Comparison of ENCODE assay signal across 9 mouse cellular contexts in genomic region chr3:88010634-88011265, GRCm38 (mm10). TPM values are rescaled to one million over a fixed set of nuclear protein-coding genes. Genes with fewer than 3 reads are reported as not detected.
DNase-seq lines count a peak whose midpoint lies in the region; ATAC-seq and TF ChIP-seq lines count a peak whose summit lies in the region.
"Had no signal": no experiment of that assay in that cellular context is flagged by ENCODE, and none has a peak within 500 bp of the region (broad histone marks: within the 10 kb centered on the region; RNA-seq: fewer than 3 reads in every experiment).

No protein-coding gene starts in this region.

- DNase-seq in cerebellum, adult 9-10 months, result peak; percentile 54
- no peak for DNase-seq in cerebellum, adult 11-12 months
- peak; percentile 44 for DNase-seq in lung, embryonic 14.5 days
- no peak for DNase-seq in lung, postnatal 25 days (ENCODE audit: low spot score)
- peak; percentile 51 for DNase-seq in c-Kit-positive CD71-positive TER-119-positive erythroid progenitor cells, embryonic 14.5 days (ENCODE audit: low spot score)
- DNase-seq in gastrocnemius, postnatal 36 days, result no peak

- no peak overlapping the region for H3K27ac ChIP-seq in lung, embryonic 14.5 days (ENCODE audit: low read depth)
- no peak overlapping the region for H3K27ac ChIP-seq in small intestine, adult 2 months (ENCODE audit: insufficient read depth, low read depth, low read length)
- H3K27ac ChIP-seq in neural tube, embryonic 15.5 days (replicated peaks), result no peak overlapping the region
- H3K27ac ChIP-seq: limb, embryonic 13.5 days had no signal

- H3K4me1 ChIP-seq in lung, embryonic 14.5 days (ENCODE audit: insufficient read depth), result no peaks in the 10 kb centered on the region
- H3K4me1 ChIP-seq in small intestine, adult 2 months (ENCODE audit: control insufficient read depth, insufficient read depth, insufficient read length, low read length), result no peaks in the 10 kb centered on the region
- H3K4me1 ChIP-seq in neural tube, embryonic 15.5 days, result no peaks in the 10 kb centered on the region
- H3K4me1 ChIP-seq: limb, embryonic 13.5 days had no signal

- no peak overlapping the region for H3K4me3 ChIP-seq in lung, embryonic 14.5 days (ENCODE audit: low read depth, low read length)
- H3K4me3 ChIP-seq in small intestine, adult 2 months (ENCODE audit: low read depth, low read length), result no peak overlapping the region
- no peak overlapping the region for H3K4me3 ChIP-seq in neural tube, embryonic 15.5 days (replicated peaks)
- H3K4me3 ChIP-seq: limb, embryonic 13.5 days had no signal

- no peak for TF ChIP-seq POLR2A in small intestine, adult 2 months (IDR thresholded peaks at IDR 0.05; ENCODE audit: low read depth, low read length)

- ATAC-seq in lung, embryonic 14.5 days (ENCODE audit: insufficient read depth), result no peak
- no peak for ATAC-seq in neural tube, embryonic 15.5 days (ENCODE audit: low FRiP score)

- H3K9me3 ChIP-seq in lung, embryonic 14.5 days (ENCODE audit: low read depth, low read length), result peaks cover 3% of the 10 kb centered on the region; the same call in 1 of the 2 replicates
- no peaks in the 10 kb centered on the region; the same call in 1 of the 2 replicates for H3K9me3 ChIP-seq in neural tube, embryonic 15.5 days (replicated peaks)

- no peak overlapping the region for H3K9ac ChIP-seq in lung, embryonic 14.5 days
- no peak overlapping the region for H3K9ac ChIP-seq in neural tube, embryonic 15.5 days (replicated peaks)
- H3K9ac ChIP-seq: limb, embryonic 13.5 days had no signal

- 0 out of 2 replicates have a peak, but pooled peaks cover 4% of the 10 kb centered on the region for H3K27me3 ChIP-seq in lung, embryonic 14.5 days (ENCODE audit: insufficient read depth, low read length)
- peaks cover 3% of the 10 kb centered on the region for H3K27me3 ChIP-seq in small intestine, adult 2 months (ENCODE audit: control insufficient read depth, insufficient read depth, low read length)
- peaks cover 7% of the 10 kb centered on the region for H3K27me3 ChIP-seq in neural tube, embryonic 15.5 days (replicated peaks)

- H3K4me2 ChIP-seq in lung, embryonic 14.5 days, result no peak overlapping the region
- no peak overlapping the region for H3K4me2 ChIP-seq in neural tube, embryonic 15.5 days
- H3K4me2 ChIP-seq: limb, embryonic 13.5 days had no signal

- WGBS in lung, embryonic 14.5 days, result 13% methylated on average over 6 of the region's 6 CpGs
- 8% methylated on average over 6 of the region's 6 CpGs for WGBS in small intestine, adult 2 months
- 8% methylated on average over 6 of the region's 6 CpGs for WGBS in neural tube, embryonic 15.5 days

- intact Hi-C loops in gastrocnemius, postnatal 36 days (cut with DNase I), result loop anchor here (1.0 kb wide), 1 partner anchor 61 kb away; no protein-coding TSS in a partner anchor

- peak; percentile 31 for TF ChIP-seq CTCF in lung, embryonic 14.5 days (IDR thresholded peaks at IDR 0.05; ENCODE audit: low read depth)
- TF ChIP-seq CTCF in small intestine, adult 2 months (IDR thresholded peaks at IDR 0.05; ENCODE audit: extremely low read depth, insufficient read length, insufficient replicate concordance, low read depth, low read length), result peak; percentile 74; the same call in 1 of the 2 replicates

- no peaks in the 10 kb centered on the region for H3K36me3 ChIP-seq in lung, embryonic 14.5 days (ENCODE audit: insufficient read depth)
- no peaks in the 10 kb centered on the region for H3K36me3 ChIP-seq in small intestine, adult 2 months (ENCODE audit: control insufficient read depth, insufficient read depth, low read length)
- H3K36me3 ChIP-seq in neural tube, embryonic 15.5 days, result no peaks in the 10 kb centered on the region
- H3K36me3 ChIP-seq: limb, embryonic 13.5 days had no signal

RNA-seq across cellular contexts. Expression of gene Bcan, which starts 10.7 kb away (rescaled TPM):
- polyA plus RNA-seq in lung, embryonic 14.5 days (2014; fragmentation: Nextera tagmentation; extraction: Ambion mirVana), result not detected in 2 replicates
- polyA plus RNA-seq in small intestine, adult 2 months (2012; rRNA removed), result 0.04 and 0.24 TPM in 2 replicates
- polyA plus RNA-seq in neural tube, embryonic 15.5 days (2015; fragmentation: Nextera tagmentation; extraction: Ambion mirVana), result 127 and 139 TPM in 2 replicates
- under 1 TPM; 0.08 to 0.17 TPM for total RNA-seq in gastrocnemius, postnatal 36 days (2021)

RNA-seq across cellular contexts. Expression of gene Hapln2, which starts 16.6 kb away (rescaled TPM):
- polyA plus RNA-seq in lung, embryonic 14.5 days (2014; fragmentation: Nextera tagmentation; extraction: Ambion mirVana), result not detected in 2 replicates
- not detected in 2 replicates for polyA plus RNA-seq in small intestine, adult 2 months (2012; rRNA removed)
- 0.34 and 0.90 TPM in 2 replicates for polyA plus RNA-seq in neural tube, embryonic 15.5 days (2015; fragmentation: Nextera tagmentation; extraction: Ambion mirVana)
- under 1 TPM in 1 of 2 experiments, not detected in 1; 0.42 TPM for total RNA-seq in gastrocnemius, postnatal 36 days (2021)

RNA-seq across cellular contexts. Expression of gene Gpatch4, which starts 32.2 kb away (rescaled TPM):
- polyA plus RNA-seq in lung, embryonic 14.5 days (2014; fragmentation: Nextera tagmentation; extraction: Ambion mirVana), result 35.8 and 40.6 TPM in 2 replicates
- 3.7 and 4.4 TPM in 2 replicates for polyA plus RNA-seq in small intestine, adult 2 months (2012; rRNA removed)
- 36.6 and 42.6 TPM in 2 replicates for polyA plus RNA-seq in neural tube, embryonic 15.5 days (2015; fragmentation: Nextera tagmentation; extraction: Ambion mirVana)
- 10 to 100 TPM; 16.0 to 17.1 TPM for total RNA-seq in gastrocnemius, postnatal 36 days (2021)

RNA-seq across cellular contexts. Expression of gene Nes, which starts 39.9 kb away (rescaled TPM):
- 24.6 and 27.1 TPM in 2 replicates for polyA plus RNA-seq in lung, embryonic 14.5 days (2014; fragmentation: Nextera tagmentation; extraction: Ambion mirVana)
- polyA plus RNA-seq in small intestine, adult 2 months (2012; rRNA removed), result 2.6 and 5.0 TPM in 2 replicates
- polyA plus RNA-seq in neural tube, embryonic 15.5 days (2015; fragmentation: Nextera tagmentation; extraction: Ambion mirVana), result 22.5 and 22.8 TPM in 2 replicates
- 10 to 100 TPM; 15.4 to 20.5 TPM for total RNA-seq in gastrocnemius, postnatal 36 days (2021)

RNA-seq across cellular contexts. Expression of gene Naxe, which starts 47.5 kb away (rescaled TPM):
- 183 and 192 TPM in 2 replicates for polyA plus RNA-seq in lung, embryonic 14.5 days (2014; fragmentation: Nextera tagmentation; extraction: Ambion mirVana)
- polyA plus RNA-seq in small intestine, adult 2 months (2012; rRNA removed), result 25.4 and 41.6 TPM in 2 replicates
- 155 and 159 TPM in 2 replicates for polyA plus RNA-seq in neural tube, embryonic 15.5 days (2015; fragmentation: Nextera tagmentation; extraction: Ambion mirVana)
- 10 to 100 TPM; 36.3 to 37.9 TPM for total RNA-seq in gastrocnemius, postnatal 36 days (2021)

Comparison
In these comparisons a context has a peak if more than half of its experiments do, and no peak if none do; other contexts are left out.
1. DNase-seq: peak in cerebellum, adult 9-10 months (single experiment), lung, embryonic 14.5 days (single experiment) and c-Kit-positive CD71-positive TER-119-positive erythroid progenitor cells, embryonic 14.5 days (single experiment); none in cerebellum, adult 11-12 months (single experiment), lung, postnatal 25 days (single experiment) and gastrocnemius, postnatal 36 days (0 of 2).
2. RNA of gene Bcan, which starts 10.7 kb away (polyA plus RNA-seq): 127 to 139 TPM in neural tube, embryonic 15.5 days; not detected in lung, embryonic 14.5 days and 0.04 to 0.24 TPM in small intestine, adult 2 months; every median in the first group is over 100 times any median in the second.